Mouse (Mus musculus) T-cell, adult 66 days (primary cell): ENCODE data around the gene Hrg. TPM values are rescaled to one million over a fixed set of nuclear protein-coding genes. Genes with fewer than 3 reads are reported as not detected.

Source experiments
- total RNA-seq, 2 experiments: library from RNA; stranded (reverse); gene quantifications; 3 replicates in 1 of 2; 4 replicates in 1 of 2; pipeline ENCODE4 v1.2.4; 2023

The Hrg gene
- total RNA-seq, result not detected

GRCm38 (mm10) chr16:22950840-22951395 is at the start of gene Hrg:
TSS of gene Hrg (plus strand) at chr16:22951072.

DNA sequence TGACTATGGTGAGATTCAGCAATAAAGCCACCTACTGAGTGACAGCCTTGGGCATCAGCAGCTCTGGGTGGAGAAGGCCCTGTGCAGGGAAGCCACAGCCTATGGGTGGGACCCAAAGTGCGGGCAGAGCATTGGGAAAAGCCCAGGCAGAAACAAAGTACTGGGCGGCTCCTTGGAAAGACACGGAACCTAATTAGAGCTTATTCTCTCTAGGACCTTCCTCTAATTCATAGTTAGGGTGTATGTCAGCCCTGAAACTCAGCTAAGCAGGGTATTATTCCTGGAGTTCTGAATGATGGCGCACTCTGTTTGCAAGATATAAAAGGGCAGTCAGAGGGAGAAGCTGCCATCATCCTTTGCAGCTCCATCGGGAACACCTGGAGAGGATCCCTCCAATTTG is 32.8 kb upstream of the Hrg start, which contains the start of gene Fetub:
Fetub (plus strand) TSS at position 301 of the 400 bp plus-strand sequence.

Other genes with a start within 250 kb of the Hrg start
- gene Crygs, start 139.5 kb upstream of the Hrg start, total RNA-seq, result not detected
- 10 to 100 TPM; 17.9 to 21.3 TPM for gene Tbccd1, start 93.4 kb upstream of the Hrg start, total RNA-seq
- 10 to 100 TPM; 53.1 to 53.9 TPM for gene Dnajb11, start 93.2 kb upstream of the Hrg start, total RNA-seq
- gene Ahsg, start 59.8 kb upstream of the Hrg start, total RNA-seq, result not detected
- gene Fetub, start 32.7 kb upstream of the Hrg start, total RNA-seq, result not detected
- not detected for gene Kng2, start 78.4 kb downstream of the Hrg start, total RNA-seq
- not detected for gene Kng1, start 106.8 kb downstream of the Hrg start, total RNA-seq
- 1,000 to 10,000 TPM; 1,119 to 1,156 TPM for gene Eif4a2, start 156.4 kb downstream of the Hrg start, total RNA-seq
- 10 to 100 TPM; 11.4 to 13.6 TPM for gene Rfc4, start 176.7 kb downstream of the Hrg start, total RNA-seq
- not detected for gene Adipoq, start 195.5 kb downstream of the Hrg start, total RNA-seq